Comparison of ENCODE assay signal across 29 mouse cellular contexts in genomic region chr11:57244543-57244942, GRCm38 (mm10).
A peak's percentile ranks its signal among the peaks of the same experiment; 100 is the strongest.
DNase-seq lines count a peak whose midpoint lies in the region; ATAC-seq and TF ChIP-seq lines count a peak whose summit lies in the region.
"Had no signal": no experiment of that assay in that cellular context is flagged by ENCODE, and none has a peak within 500 bp of the region (broad histone marks: within the 10 kb centered on the region; RNA-seq: fewer than 3 reads in every experiment).

No protein-coding gene starts in this region.

- H3K4me3 ChIP-seq in lung, embryonic 14.5 days (ENCODE audit: low read depth, low read length), result no peak overlapping the region
- H3K4me3 ChIP-seq: embryonic facial prominence, embryonic 10.5 days; embryonic facial prominence, embryonic 15.5 days; forebrain, embryonic 13.5 days; midbrain, embryonic 10.5 days; midbrain, embryonic 15.5 days had no signal

- ATAC-seq in frontal cortex, adult (ENCODE audit: low TSS enrichment), result peak; percentile 62; the same call in 1 of the 2 replicates
- ATAC-seq in lung, embryonic 14.5 days (ENCODE audit: insufficient read depth), result no peak; the same call in 1 of the 2 replicates
- ATAC-seq: forebrain, embryonic 13.5 days; intestine, postnatal 0 days; midbrain, embryonic 15.5 days had no signal

- no peak overlapping the region for H3K4me2 ChIP-seq in lung, embryonic 14.5 days
- H3K4me2 ChIP-seq: embryonic facial prominence, embryonic 15.5 days; forebrain, embryonic 13.5 days; heart, embryonic 11.5 days; hindbrain, embryonic 14.5 days; midbrain, embryonic 15.5 days had no signal

- 42% methylated on average over 6 of the region's 6 CpGs for WGBS in lung, embryonic 14.5 days

- H3K4me1 ChIP-seq in lung, embryonic 14.5 days (ENCODE audit: insufficient read depth), result no peaks in the 10 kb centered on the region
- H3K4me1 ChIP-seq: embryonic facial prominence, embryonic 15.5 days had no signal

- no peak overlapping the region for H3K27ac ChIP-seq in lung, embryonic 14.5 days (ENCODE audit: low read depth)
- H3K27ac ChIP-seq: embryonic facial prominence, embryonic 10.5 days; embryonic facial prominence, embryonic 15.5 days; forebrain, embryonic 13.5 days; hindbrain, embryonic 14.5 days; liver, embryonic 14.5 days; midbrain, embryonic 10.5 days; midbrain, embryonic 15.5 days had no signal

- H3K9me3 ChIP-seq in lung, embryonic 14.5 days (ENCODE audit: low read depth, low read length), result no peaks in the 10 kb centered on the region
- H3K9me3 ChIP-seq: embryonic facial prominence, embryonic 10.5 days; embryonic facial prominence, embryonic 15.5 days; forebrain, embryonic 13.5 days; midbrain, embryonic 10.5 days; midbrain, embryonic 15.5 days had no signal

- H3K36me3 ChIP-seq in lung, embryonic 14.5 days (ENCODE audit: insufficient read depth), result no peaks in the 10 kb centered on the region
- H3K36me3 ChIP-seq: embryonic facial prominence, embryonic 10.5 days; embryonic facial prominence, embryonic 15.5 days; G1E; midbrain, embryonic 10.5 days; midbrain, embryonic 15.5 days had no signal

- no peaks in the 10 kb centered on the region for H3K27me3 ChIP-seq in lung, embryonic 14.5 days (ENCODE audit: insufficient read depth, low read length)
- H3K27me3 ChIP-seq: embryonic facial prominence, embryonic 15.5 days; forebrain, embryonic 13.5 days; midbrain, embryonic 15.5 days had no signal

- DNase-seq in frontal cortex, postnatal 25 days (ENCODE audit: low spot score in 2 of 2), result no peak
- peak; percentile 22 for DNase-seq in layer of hippocampus, adult 9-11 months
- DNase-seq in layer of hippocampus, postnatal 14 days (ENCODE audit: low spot score in 2 of 2), result no peak
- peak; percentile 32 for DNase-seq in lung, embryonic 14.5 days
- no peak for DNase-seq in lung, postnatal 14 days
- DNase-seq in telencephalon, adult 2 months (ENCODE audit: low read depth, low spot score), result peak; percentile 67
- DNase-seq: adrenal gland, adult 8-10 months; cerebellum, adult 8-10 months; cerebellum, postnatal 25 days; gastrocnemius, postnatal 25 days; heart, adult 18-20 months; kidney, adult 9 months; kidney, postnatal 10 days; liver; lung, adult 2 months; spleen, adult 18-20 months; thymus, adult 18-20 months; thymus, postnatal 25 days had no signal

- TF ChIP-seq CTCF in lung, embryonic 14.5 days (IDR thresholded peaks at IDR 0.05; ENCODE audit: low read depth), result no peak

- no peak overlapping the region for H3K9ac ChIP-seq in lung, embryonic 14.5 days
- H3K9ac ChIP-seq: embryonic facial prominence, embryonic 15.5 days; forebrain, embryonic 13.5 days; hindbrain, embryonic 14.5 days; liver, embryonic 14.5 days; midbrain, embryonic 15.5 days had no signal

Comparison
In these comparisons a context has a peak if more than half of its experiments do, and no peak if none do; other contexts are left out.
1. DNase-seq: peak in layer of hippocampus, adult 9-11 months (single experiment), lung, embryonic 14.5 days (single experiment) and telencephalon, adult 2 months (single experiment); none in frontal cortex, postnatal 25 days (0 of 2), layer of hippocampus, postnatal 14 days (0 of 2) and lung, postnatal 14 days (single experiment).